Mouse (Mus musculus) CD4-positive, CD25-positive, alpha-beta regulatory T cell (primary cell): ENCODE measurements around the gene Rab36. TPM values are rescaled to one million over a fixed set of nuclear protein-coding genes. Genes with fewer than 3 reads are reported as not detected.

Experiments
- polyA plus RNA-seq: library from polyadenylated mRNA; unstranded; fragments of 100-300 nt; shearing (Covaris generic); gene quantifications from one replicate; pipeline ENCODE4 v1.2.1, GENCODE M21; 2017

The Rab36 gene
- 0.77 TPM for polyA plus RNA-seq

GRCm38 (mm10) chr10:75036883-75037379 lies at the start of gene Rab36:
Gene Rab36, plus strand, starts transcription at chr10:75037058.

GRCm38 (mm10) chr10:75032395-75032794 lies 4.5 kb upstream of the Rab36 start, which contains the start of gene Rsph14:
Gene Rsph14, minus strand, starts transcription at chr10:75032586.

GRCm38 (mm10) chr10:75060217-75060842 lies 23.5 kb downstream of the Rab36 start, which contains the start of gene Bcr:
Gene Bcr, plus strand, starts transcription at chr10:75060592.

Other genes with a start within 250 kb of the Rab36 start
- 0.12 TPM for gene Gnaz, start 69.9 kb upstream of the Rab36 start, polyA plus RNA-seq
- not detected for gene Rsph14, start 4.5 kb upstream of the Rab36 start, polyA plus RNA-seq
- gene Bcr, start 23.5 kb downstream of the Rab36 start, polyA plus RNA-seq = 3.2 TPM
- 56.2 TPM for gene Specc1l, start 175.0 kb downstream of the Rab36 start, polyA plus RNA-seq